Mouse (Mus musculus) embryo, embryonic 11 days (tissue): ENCODE measurements at regions not wholly inside any gene's neighbourhood (a gene's known extent, or its start where the extent isn't known, plus 50 kb on each side); places are given as distances from the start of the nearest gene placed in this dataset.
"Not testable (repeated sequence)": the region's sequence is repeated elsewhere in the genome, so short reads cannot be mapped to it uniquely, and the experiment has no call there.

Source experiments
- DNase-seq: peaks from one replicate; pipeline ENCODE4 v3.0.0-alpha.2; 2015

DNA sequence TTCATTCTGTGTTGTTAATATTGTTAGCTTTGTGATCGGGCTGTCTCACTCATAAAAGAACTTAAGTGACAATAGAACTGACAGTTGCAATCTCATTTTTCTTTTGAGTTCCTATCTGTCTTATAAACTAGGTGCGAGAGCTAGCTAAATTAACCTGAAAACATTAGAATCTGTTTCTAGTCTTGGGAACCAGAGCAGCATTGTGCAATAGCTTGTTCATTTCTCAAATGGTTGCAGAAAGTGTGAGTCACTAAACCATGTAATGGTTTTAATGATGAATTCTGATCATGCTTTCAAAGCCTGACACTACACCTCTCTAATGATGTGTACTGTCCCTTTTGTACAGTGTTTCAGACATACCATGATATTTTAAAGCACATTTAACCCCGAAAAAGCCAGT, 360.8 kb upstream of the Klhl1 start:
- DNase-seq = no peak

DNA sequence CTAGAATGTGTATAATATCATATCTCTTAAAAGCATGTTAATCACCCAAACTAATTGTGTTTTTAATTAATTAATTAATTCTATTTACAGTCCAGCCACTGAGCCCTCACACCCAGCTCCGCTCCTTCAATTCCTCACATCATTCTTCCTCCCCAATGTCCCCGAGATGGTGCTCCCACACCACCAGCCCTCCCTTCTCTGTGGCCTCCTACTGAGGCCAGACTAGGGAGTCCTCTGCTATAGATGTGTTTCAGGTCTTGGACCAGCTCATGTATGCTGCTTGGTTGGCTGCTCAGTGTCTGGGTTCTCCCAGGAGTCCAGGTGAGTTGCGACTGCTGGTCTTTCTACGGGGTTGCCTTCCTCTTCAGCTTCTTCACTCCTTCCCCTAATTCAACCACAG, 353.1 kb upstream of the Klhl1 start:
- DNase-seq = no peak

DNA sequence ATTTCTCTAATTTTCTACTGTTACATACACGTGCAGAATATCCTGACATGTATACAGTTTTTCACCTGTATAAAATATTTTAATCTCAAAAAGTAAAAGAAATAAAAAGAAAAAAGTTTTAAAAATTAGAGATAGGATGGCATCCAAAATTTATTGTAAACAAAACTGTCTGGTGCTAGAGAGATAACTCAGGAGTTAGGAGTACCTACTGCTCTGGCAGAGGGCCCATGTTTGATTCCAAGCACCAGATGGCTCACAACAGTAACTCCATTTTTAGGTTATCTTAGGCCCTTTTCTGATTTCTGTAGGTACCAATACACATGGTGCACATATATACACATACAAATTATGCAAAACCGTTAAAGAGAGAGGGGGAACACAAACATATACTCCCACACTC, 320.0 kb upstream of the Klhl1 start:
- DNase-seq = no peak

DNA sequence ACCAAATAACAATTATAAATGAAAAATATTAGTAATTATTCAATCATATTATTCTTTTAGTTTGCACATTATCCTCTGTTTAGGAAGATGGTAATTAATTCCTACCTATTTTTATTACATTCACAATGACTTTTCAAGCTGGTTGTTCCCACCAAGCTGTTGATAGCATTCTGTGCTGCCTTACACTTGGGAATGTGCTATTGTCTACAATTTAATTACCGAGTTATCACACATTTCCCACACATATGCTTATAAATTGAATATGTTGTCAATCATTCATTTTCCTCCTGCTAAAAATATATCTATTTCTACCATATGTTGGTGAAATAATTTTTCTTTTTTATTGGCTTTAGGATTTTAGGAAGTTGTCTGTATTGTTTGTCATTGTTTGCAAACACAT, 306.2 kb upstream of the Klhl1 start:
- DNase-seq = no peak

DNA sequence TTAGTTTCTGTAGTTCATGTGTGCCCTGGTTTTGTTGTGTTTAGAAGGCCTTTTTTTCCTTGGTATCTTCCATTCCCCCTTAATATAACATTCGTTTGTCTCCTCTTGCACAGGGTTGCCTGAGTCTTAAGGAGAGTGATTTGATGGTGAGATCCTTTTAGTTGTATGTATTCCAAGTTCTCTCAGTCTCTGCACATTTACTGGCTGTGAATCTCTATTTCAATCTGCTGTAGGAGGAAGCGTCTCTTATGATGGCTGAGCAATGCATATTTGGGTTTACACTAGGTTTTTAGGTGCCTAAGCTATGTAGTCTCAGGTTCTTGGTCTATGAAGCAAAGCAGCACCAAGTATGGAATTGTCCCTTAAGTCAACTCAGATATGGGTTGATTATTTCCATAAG, 296.8 kb upstream of the Klhl1 start:
- DNase-seq = no peak

DNA sequence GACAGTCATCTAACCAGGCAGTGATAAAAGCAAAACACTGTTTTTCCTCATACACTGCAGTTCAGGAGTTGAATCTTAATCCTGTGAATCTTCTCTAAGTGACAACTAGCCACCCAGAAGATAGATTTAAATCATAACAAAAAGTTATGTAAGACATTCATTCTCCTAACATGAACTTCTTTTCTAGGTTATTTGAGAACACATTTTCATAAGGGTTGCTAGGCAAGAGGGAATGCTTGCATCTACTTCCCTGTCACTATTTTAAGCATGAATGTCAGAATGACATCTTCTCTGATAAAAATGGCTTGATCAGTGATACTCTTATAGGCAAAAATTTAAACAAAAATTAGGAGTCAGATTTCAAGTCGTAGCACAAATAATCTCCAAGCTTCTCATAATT, 286.4 kb upstream of the Klhl1 start:
- no peak for DNase-seq

DNA sequence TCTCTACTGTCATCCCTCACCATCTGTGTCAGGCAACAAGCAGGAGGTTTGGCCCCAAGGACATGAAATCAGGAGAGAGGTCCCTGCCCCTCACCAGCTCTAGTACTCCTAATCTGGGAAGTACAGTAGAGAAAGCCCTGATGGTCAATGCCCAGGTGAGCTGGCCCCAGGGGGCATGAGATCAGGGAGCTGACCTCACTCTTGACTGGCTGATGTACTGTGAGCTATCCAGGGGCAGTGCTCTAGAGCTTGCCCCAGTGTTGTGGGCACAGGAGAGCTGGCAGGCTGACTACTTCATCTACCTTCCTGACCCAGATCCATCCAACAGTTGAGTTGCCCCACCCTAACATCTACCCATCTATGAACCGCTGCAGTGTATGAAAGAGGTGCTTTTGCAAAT, 275.9 kb upstream of the Klhl1 start:
- DNase-seq = no peak

DNA sequence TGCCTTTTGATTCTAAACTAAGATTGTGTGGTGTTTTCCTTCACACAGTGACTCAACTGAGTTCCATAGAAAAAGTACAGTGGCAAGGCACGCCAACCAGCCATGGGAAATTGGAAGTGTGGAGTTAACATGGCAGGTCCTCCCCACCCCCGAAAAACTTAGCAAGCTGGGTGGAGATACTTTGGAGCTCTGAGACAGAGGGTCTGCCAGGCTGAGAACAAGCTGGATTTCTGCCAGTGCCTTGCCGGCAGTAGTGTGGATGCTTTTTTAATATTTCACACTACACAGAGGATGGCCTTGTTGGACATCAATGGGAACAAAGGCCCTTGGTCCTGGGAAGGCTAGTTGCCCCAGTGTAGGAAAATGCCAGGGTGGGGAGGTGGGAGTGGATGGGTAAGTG, 269.0 kb upstream of the Klhl1 start:
- DNase-seq = no peak

DNA sequence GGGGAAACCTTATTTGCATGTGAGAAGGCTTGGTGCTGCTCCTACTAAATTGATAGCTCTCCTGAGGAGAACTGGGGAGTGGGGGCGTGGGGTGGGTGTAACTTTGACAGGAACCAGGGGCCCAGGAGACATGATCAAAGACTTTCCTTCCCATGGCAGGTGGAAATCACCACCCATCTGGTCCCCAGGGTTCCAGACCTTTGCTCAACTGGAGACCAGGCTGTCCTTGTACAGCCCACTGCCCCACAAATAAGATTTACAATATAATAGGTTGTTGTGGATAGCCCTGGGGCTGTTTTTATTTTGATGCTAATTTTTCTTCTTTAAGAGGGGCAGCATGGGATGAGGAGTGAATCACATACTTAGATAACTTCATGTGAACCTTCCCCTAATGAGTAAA, 268.4 kb upstream of the Klhl1 start:
- DNase-seq = no peak

DNA sequence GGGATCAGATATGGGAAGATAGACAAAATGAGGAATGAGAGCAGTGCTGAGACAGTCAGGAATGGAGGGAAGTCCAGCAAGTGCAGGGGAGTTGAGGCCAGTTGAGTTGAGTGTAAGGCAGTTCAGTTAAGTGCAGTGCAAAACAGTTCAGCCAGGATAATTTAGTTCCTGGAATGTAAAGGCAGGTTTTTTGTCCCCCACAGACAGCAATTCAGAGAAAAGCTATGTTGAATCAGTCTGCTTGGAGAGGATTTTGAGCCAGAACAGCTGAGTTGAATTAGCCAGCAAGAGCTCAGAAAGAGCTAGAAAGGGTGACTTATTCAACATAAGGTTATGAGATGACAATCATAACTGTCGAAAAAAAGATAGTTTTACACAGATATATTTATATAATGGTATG, 256.9 kb upstream of the Klhl1 start:
- DNase-seq = no peak

DNA sequence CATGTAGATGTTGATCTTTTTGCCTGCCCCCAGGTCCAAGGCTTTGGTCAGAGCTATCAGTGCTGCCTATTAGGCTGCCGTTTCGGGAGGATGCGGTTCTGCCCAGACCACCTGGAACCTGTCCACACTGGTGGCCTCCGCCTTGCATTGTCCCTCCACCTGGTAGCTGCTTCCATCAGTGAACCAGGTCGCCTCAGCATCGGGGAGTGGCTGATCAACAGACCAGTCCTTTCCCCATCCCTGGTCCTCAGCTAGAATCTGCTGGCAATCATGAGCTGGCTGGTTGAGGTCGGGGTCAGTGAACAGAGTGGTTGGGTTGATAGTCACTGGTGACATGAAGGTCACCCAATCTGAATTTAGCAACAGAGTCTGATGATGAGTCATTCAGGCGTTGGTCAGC, 241.7 kb upstream of the Klhl1 start:
- no peak for DNase-seq

DNA sequence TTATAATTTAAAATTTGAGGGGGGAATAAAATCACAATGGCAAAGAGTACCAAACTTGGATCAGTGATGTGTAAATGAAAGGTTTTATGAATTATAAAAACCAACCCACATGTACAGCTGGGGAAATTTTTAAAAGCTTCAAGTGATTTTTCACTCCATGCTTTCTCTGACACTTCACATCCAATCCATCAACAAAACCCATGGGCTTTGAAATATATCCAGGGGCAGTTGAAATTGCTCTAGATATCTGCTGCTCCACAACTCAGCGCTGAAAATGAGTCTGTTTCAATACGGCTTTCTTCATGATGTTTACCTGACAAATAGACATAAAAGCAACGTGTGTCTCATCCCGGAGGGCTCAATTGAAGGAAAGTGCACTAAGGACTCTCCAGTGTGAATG, 214.3 kb upstream of the Klhl1 start:
- no peak for DNase-seq

DNA sequence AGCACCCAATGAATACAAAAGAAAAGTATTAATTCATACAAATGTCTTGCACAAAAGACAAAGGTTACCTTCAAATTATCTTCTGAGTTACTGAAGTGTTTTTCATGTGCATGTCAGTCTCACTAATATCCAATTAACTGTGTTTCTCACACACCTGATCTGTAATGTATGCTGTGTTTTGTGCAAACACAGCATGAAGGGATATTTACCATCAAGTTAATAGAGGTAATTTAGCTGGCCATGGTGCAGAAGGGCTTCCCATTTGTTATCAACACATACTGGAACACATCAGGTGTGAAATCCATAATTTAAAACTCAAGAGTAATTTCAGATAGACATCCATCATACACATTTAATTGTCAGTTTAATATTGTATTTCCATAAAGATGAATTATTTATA, 178.2 kb upstream of the Klhl1 start:
- DNase-seq = no peak

DNA sequence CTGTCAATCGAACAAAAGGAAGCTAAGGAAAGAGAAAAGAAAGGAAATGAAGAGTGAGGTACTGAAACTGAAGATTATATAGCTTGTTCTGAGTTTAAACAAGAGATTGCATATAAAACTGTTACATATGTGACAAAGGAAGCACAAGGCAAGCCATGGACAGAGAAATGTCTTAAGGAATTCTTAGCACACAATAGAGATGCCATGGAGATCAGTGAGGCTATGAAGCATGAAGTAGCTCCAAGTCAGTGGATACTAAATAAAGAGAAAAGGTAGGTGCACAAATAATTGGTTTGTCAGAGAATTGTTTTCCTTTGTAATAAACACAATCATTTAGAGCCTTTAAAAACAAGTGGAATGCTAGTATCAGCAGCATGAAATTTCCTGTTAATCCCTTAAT, 172.0 kb upstream of the Klhl1 start:
- no peak for DNase-seq

DNA sequence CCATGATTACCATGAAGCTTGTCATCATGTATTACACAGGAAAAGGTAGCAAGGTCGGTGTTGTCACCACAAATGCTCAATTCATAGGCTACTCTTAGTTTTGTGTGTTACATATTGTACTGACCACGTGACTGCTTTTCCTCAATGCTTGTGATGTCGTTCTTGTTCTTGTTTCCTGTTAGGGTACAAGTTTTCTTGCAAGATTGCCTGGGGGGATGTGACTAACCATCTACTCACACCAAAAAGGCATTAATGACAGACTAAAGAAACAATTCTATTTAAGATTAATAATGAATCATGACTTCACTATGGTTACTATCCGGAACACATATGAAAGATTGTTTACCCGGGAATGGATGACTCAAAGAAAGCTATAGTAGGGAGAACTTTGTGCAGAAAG, 165.0 kb upstream of the Klhl1 start:
- no peak for DNase-seq

DNA sequence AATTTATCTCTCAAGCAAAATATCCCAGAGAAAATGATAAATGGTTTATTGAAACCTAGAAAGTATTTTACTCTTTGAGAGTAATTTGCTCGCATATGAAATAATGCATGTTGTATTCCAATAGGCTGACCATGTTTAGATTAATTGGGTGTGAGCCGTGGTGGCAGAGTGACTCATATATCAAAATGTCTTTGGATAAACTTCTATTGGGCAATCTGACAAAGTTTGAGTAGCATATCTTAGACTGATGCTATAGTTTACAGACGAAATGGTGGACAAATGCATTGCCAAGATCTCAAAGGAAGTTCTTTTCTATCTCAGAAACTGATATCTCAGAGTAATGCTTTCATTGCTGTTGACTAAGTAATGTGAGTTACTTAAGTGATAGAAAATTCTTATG, 162.8 kb upstream of the Klhl1 start:
- DNase-seq = no peak

DNA sequence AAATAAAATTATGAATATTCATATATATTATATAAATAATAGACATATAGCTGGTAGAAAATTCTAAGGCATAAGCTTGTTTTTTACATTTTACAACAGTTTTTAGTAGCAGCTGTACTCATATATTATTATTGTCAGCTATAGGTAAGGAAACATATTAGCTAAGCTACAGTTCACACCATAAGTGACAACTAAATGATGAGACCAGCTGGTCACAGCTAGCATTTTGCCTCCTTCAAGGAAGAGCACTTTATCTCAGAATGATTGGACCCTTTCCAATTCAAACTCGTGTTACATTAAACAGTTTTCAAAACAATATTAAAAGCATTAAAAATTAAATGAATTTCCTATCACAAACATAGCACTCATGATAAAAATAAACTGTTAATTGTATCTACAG, 157.3 kb upstream of the Klhl1 start:
- DNase-seq = no peak

DNA sequence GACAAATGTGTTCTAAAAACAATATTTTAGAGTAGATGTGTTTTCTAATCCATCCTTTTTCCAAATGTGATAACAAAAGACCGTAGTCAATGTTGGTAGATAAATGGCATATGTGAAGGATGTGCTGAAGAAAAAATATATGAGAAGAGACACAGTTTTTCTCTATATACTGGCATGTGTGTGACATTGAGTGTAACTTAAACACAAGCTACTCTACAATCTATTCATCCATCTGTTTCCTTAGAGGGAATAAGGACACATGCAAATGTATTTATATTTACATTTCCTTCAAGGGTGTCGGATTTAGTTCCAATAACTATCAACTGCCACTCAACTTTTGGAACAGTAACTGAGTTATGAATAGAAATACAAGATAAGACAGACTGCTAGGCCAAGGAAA, 149.7 kb upstream of the Klhl1 start:
- no peak for DNase-seq

DNA sequence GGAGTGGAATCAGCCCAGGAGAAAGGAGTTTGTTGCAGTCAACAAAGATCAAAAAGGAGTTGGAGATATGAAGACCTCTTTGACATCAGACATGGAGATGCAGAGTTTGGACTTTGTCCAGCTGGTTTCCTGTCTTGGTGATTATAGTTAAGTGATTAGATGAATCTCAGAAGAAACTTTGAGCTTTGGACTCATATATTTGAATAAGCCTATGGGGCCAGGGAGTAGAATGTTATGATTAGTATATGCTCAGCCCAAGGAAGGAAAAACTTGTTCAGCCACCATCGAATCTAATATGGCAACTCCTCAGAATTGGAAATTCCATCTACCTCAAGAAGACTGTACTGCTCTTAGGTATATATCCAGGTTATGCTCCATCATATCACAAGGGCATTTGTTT, 137.6 kb upstream of the Klhl1 start:
- DNase-seq = no peak

DNA sequence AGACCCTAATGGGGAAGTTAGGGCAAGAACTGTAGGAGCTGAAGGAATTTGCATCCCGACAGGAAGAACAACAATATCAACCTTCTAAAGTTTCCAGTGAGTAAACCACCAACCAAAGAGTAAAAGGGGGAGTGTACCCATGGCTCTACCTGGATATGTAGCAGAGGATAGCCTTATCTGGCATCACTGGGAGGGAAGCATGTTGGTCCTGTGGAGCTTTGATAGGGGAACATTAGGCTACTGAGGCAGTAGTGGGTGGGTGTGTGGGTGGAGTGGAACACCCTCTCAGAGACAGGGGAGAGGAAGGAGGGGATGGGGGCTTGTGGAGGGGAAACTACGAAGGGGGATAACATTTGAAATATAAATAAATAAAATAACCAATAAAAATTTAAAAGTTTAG, 111.4 kb upstream of the Klhl1 start:
- DNase-seq = no peak

DNA sequence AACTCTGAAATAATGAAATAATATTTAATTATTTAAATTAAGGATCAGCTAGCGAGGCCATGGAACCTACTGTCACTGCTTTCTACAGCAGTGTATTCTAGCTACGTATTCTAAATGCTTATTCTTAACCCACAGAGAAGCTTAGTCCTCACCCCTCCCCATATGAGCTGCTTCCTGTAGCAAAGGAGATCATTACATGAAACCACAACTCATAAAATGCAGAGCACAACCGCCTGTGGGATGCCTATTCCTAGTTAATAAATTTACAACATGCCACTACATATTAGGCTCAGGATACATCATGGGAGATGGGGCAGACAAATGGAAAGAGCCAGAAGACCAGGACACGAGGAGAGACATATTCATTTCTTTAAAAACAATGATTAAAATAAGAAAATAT, 87.8 kb upstream of the Klhl1 start:
- DNase-seq = no peak

DNA sequence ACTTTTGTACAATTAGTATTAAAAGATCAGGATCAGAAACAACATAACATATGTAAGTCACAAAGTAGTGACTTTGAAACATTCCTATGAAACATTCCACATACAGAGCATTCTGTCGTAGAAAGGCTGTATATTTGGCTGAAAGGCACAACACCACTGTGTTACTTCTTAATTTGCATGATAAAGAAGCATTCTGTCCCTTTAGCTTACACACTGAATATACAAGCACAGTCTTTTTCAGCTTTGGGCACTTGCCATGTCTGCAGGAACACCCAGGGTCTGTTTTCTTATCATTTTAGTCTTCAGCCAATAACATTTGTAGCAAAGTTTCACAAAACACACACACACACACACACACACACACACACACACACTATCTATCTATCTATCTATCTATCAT, 82.2 kb upstream of the Klhl1 start:
- not testable (repeated sequence) for DNase-seq

DNA sequence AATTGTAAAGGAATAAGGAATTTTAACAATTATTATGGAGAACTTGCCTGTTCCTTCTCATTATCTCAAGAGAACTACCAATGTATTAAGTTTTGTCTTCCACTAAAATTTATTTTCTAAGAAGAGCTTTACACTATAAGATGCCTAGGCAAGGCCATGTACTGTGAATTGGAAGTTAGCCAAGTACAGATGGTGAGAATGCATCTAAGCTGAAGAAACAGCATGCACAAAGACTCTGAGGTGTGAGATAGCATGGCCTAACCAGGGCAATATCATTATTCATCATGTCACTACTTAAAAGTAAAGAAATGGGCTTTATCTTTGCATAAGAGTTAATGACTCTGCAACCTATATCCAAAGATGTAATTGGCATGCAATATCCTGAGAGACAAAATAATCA, 73.1 kb upstream of the Klhl1 start:
- DNase-seq = no peak
